Mouse (Mus musculus) G1E (cell line): Measurements from ENCODE around the gene Fkbp8.

Experiments used
- CTCF ChIP-seq: IDR thresholded peaks from 2 replicates; pipeline ENCODE4 v1.5.1; 2012; ENCODE audit warnings: low read depth, low read length, inconsistent platforms, mixed read lengths
- GATA1 ChIP-seq: IDR thresholded peaks from 2 replicates; pipeline ENCODE4 v1.6.1; 2012; ENCODE audit warnings: borderline replicate concordance, low read length, inconsistent platforms, mixed read lengths
- TAL1 ChIP-seq: conservative IDR thresholded peaks from 2 replicates; pipeline ENCODE4 v1.6.1; 2012; ENCODE audit warnings: low read depth, low read length, inconsistent platforms, mixed read lengths

DNA sequence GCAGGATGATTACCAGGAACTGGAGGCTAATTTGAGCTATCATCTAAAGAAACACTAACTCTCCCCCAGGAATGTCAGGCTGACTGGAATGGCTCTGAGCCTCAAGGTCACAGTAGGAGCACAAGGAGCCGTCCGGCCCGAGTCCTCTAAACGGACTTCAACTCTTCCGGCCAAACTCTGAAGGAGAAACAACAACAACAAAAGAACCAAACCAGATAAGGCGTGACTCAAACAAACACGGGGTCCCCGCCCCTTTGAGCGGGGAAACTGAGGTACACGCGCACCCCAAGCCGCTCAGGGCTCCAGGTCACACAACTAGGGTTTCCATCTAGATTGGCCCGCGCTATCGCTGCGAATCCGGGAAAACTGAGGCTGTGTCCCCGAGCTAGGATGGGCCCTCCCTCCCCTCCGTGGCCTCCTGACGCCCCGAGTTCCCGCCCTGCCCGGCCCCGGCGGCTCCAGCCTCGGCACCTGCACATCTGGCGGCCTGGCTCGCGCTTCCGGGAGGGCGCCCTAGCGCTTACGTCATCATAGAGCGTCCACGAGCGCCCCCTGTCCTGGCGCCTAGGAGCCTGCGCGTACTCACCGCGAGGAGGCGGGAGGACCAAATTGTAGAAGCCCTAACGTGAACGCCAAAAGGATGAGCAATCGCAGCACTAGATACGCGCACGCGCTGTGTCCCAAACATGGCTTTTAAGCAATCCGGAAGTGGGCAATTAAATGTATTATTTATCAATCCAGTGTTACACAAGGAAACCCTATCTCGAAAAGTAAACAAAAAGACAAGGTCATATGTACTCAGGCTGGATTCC lies 4.7 kb upstream of the Fkbp8 start:
- TF ChIP-seq GATA1 = no peak
- no peak for TF ChIP-seq TAL1
- peak; percentile 30; the same call in 1 of the 2 replicates for TF ChIP-seq CTCF
